8 mouse cellular contexts compared by ENCODE assay signal in the genomic region with DNA sequence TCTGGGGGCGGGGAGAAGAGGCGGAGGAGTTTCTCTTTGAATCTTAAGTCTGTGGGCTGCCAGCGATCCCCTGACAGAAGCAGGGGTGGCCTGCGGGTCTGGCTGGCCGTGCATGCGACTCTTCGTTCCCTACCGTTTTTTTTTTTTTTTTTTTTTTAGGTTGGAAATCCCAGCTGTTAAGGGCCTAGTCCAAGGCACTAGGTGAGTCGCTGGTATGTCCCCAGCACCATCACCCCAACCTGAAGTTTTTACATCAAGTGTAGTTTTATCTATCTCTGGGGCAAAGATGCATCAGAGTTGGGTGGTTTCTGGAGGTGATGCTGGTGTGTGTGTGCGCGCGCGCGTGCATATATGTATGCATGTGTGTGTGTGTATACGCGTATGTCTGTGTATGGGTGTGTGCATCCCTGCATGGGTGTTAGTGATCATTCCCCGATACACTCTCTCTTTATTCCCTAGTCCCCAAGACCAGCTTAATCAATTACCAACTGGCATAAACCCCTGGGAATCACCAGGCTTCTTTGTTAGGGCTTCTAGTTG. TPM values are rescaled to one million over a fixed set of nuclear protein-coding genes. Genes with fewer than 3 reads are reported as not detected.
DNase-seq lines count a peak whose midpoint lies in the region; ATAC-seq and TF ChIP-seq lines count a peak whose summit lies in the region.

No protein-coding gene starts in this region.

- H3K9ac ChIP-seq in heart, embryonic 14.5 days (ENCODE audit: low read length), result peak overlapping the region; percentile 87; the same call in 1 of the 2 replicates
- H3K9ac ChIP-seq in hindbrain, embryonic 11.5 days (ENCODE audit: low read depth, low read length), result no peak overlapping the region

- no peak for ATAC-seq in heart, embryonic 14.5 days (ENCODE audit: insufficient number of reproducible peaks, insufficient read depth, low FRiP score, low read depth)
- ATAC-seq in G1E (ENCODE audit: extremely low read depth, insufficient number of reproducible peaks, low FRiP score, poor library complexity, severe bottlenecking), result no peak
- ATAC-seq in hindbrain, embryonic 11.5 days (ENCODE audit: low FRiP score), result no peak
- ATAC-seq in megakaryocyte-erythroid progenitor cell, adult 5-6 weeks (replicated peaks; ENCODE audit: low FRiP score, low TSS enrichment, poor library complexity, severe bottlenecking), result peak; percentile 15

- peak overlapping the region; percentile 67 to 88 for H3K4me3 ChIP-seq in heart, embryonic 14.5 days (ENCODE audit: control insufficient read depth in 1 of 2, insufficient read depth in 1 of 2, low read depth in 1 of 2, low read length in 2 of 2)
- peak overlapping the region; percentile 75; the same call in 1 of the 2 replicates for H3K4me3 ChIP-seq in G1E (ENCODE audit: low read depth, low read length)
- H3K4me3 ChIP-seq in hindbrain, embryonic 11.5 days (ENCODE audit: low read depth, low read length), result peak overlapping the region; percentile 51

- peak overlapping the region in 1 of 2 experiments; percentile 96; a peak in 2 of 4 replicates for H3K27ac ChIP-seq in heart, embryonic 14.5 days (replicated peaks in 1 of 2; ENCODE audit: control insufficient read depth in 1 of 2, insufficient read depth in 1 of 2, low read depth in 2 of 2, low read length in 2 of 2)
- no peak overlapping the region for H3K27ac ChIP-seq in hindbrain, embryonic 11.5 days (ENCODE audit: low read depth, low read length)

- peaks cover 23 to 53% of the 10 kb centered on the region in 2 experiments for H3K4me1 ChIP-seq in heart, embryonic 14.5 days (ENCODE audit: control insufficient read depth in 2 of 2, insufficient read depth in 2 of 2, low read length in 2 of 2)
- peaks cover 88% of the 10 kb centered on the region for H3K4me1 ChIP-seq in G1E (ENCODE audit: insufficient read depth, low read depth, low read length)
- peaks cover 21% of the 10 kb centered on the region for H3K4me1 ChIP-seq in hindbrain, embryonic 11.5 days (replicated peaks; ENCODE audit: control insufficient read depth, insufficient read depth, low read length)

- DNase-seq in heart, postnatal 25 days (ENCODE audit: low spot score), result no peak
- DNase-seq in G1E (ENCODE audit: low spot score), result no peak
- DNase-seq in hindbrain, embryonic 11.5 days (ENCODE audit: low spot score), result no peak
- no peak for DNase-seq in cerebellum, adult 11 months
- no peak for DNase-seq in Muller cell, postnatal 12 days (ENCODE audit: inconsistent ontology term)
- no peak for DNase-seq in thymus, postnatal 25 days

- peaks cover 48% of the 10 kb centered on the region for H3K27me3 ChIP-seq in heart, embryonic 14.5 days (ENCODE audit: control insufficient read depth, insufficient read depth, low read length)
- H3K27me3 ChIP-seq in G1E (ENCODE audit: insufficient read depth, low read length), result peaks cover 29% of the 10 kb centered on the region
- peaks cover 59% of the 10 kb centered on the region for H3K27me3 ChIP-seq in hindbrain, embryonic 11.5 days (ENCODE audit: control insufficient read depth, insufficient read depth, low read length)

- TF ChIP-seq CTCF in G1E (IDR thresholded peaks at IDR 0.05; ENCODE audit: low read depth, low read length), result no peak

- 18% methylated on average over 17 of the region's 17 CpGs for WGBS in heart, embryonic 14.5 days
- 8% methylated on average over 17 of the region's 17 CpGs for WGBS in hindbrain, embryonic 11.5 days

- no peaks in the 10 kb centered on the region for H3K36me3 ChIP-seq in heart, embryonic 14.5 days (ENCODE audit: control insufficient read depth, insufficient read depth, low read length)
- no peaks in the 10 kb centered on the region for H3K36me3 ChIP-seq in G1E (replicated peaks)
- no peaks in the 10 kb centered on the region for H3K36me3 ChIP-seq in hindbrain, embryonic 11.5 days (ENCODE audit: control insufficient read depth, insufficient read depth, low read length)

- H3K4me2 ChIP-seq in heart, embryonic 14.5 days (ENCODE audit: low read length), result peak overlapping the region; percentile 90
- H3K4me2 ChIP-seq in hindbrain, embryonic 11.5 days (replicated peaks; ENCODE audit: low read depth, low read length), result peak overlapping the region; percentile 75; the same call in 1 of the 2 replicates

- H3K9me3 ChIP-seq in heart, embryonic 14.5 days (ENCODE audit: control insufficient read depth, low read length), result no peaks in the 10 kb centered on the region
- H3K9me3 ChIP-seq in G1E (replicated peaks), result peaks cover 6% of the 10 kb centered on the region; the same call in 1 of the 2 replicates
- no peaks in the 10 kb centered on the region for H3K9me3 ChIP-seq in hindbrain, embryonic 11.5 days (ENCODE audit: control insufficient read depth, low read length)

- intact Hi-C loops in heart, postnatal 25 days (cut with DNase I), result loop anchor here (5.0 kb wide), 1 partner anchor 81 kb away; no protein-coding TSS in a partner anchor

RNA-seq across cellular contexts. Expression of gene Kazald1, which starts 1.1 kb away (rescaled TPM):
- polyA plus RNA-seq in heart, embryonic 14.5 days (2014; fragmentation: Nextera tagmentation; extraction: Ambion mirVana), result 8.0 and 11.5 TPM in 2 replicates
- total RNA-seq in heart, postnatal 25 days (2021), result 1 to 10 TPM; 3.8 to 5.2 TPM
- total RNA-seq in G1E (2014; fragmentation: Nextera tagmentation) (0.60 TPM in 1 of 2 replicates, not detected in the other), G1E (2017) (0.35 and 0.49 TPM in 2 replicates)
- 0.39 and 0.41 TPM in 2 replicates for polyA plus RNA-seq in G1E (2012)
- 2.9 and 3.9 TPM in 2 replicates for polyA plus RNA-seq in hindbrain, embryonic 11.5 days (2014; fragmentation: Nextera tagmentation; extraction: Ambion mirVana)
- total RNA-seq in megakaryocyte-erythroid progenitor cell, adult 5-6 weeks (2014; fragmentation: Nextera tagmentation), result 1.2 TPM in 1 of 2 replicates, not detected in the other
- total RNA-seq in megakaryocyte-erythroid progenitor cell, adult 5-6 weeks (2017), result 0.80 and 1.7 TPM in 2 replicates

RNA-seq across cellular contexts. Expression of gene Sfxn3, which starts 28.8 kb away (rescaled TPM):
- 17.6 and 18.2 TPM in 2 replicates for polyA plus RNA-seq in heart, embryonic 14.5 days (2014; fragmentation: Nextera tagmentation; extraction: Ambion mirVana)
- 10 to 100 TPM; 10.7 to 13.9 TPM for total RNA-seq in heart, postnatal 25 days (2021)
- 26.1 and 34.6 TPM in 2 replicates for total RNA-seq in G1E (2014; fragmentation: Nextera tagmentation)
- 7.4 TPM in 2 replicates for total RNA-seq in G1E (2017)
- polyA plus RNA-seq in G1E (2012), result 4.4 and 6.7 TPM in 2 replicates
- polyA plus RNA-seq in hindbrain, embryonic 11.5 days (2014; fragmentation: Nextera tagmentation; extraction: Ambion mirVana), result 22.7 and 23.8 TPM in 2 replicates
- 10.6 and 23.4 TPM in 2 replicates for total RNA-seq in megakaryocyte-erythroid progenitor cell, adult 5-6 weeks (2014; fragmentation: Nextera tagmentation)
- total RNA-seq in megakaryocyte-erythroid progenitor cell, adult 5-6 weeks (2017), result 5.8 and 6.4 TPM in 2 replicates

RNA-seq across cellular contexts. Expression of gene Pdzd7, which starts 30.6 kb away (rescaled TPM):
- polyA plus RNA-seq in heart, embryonic 14.5 days (2014; fragmentation: Nextera tagmentation; extraction: Ambion mirVana), result 0.11 and 0.19 TPM in 2 replicates
- total RNA-seq in heart, postnatal 25 days (2021), result under 1 TPM in 1 of 2 experiments, not detected in 1; 0.16 TPM
- total RNA-seq in G1E (2014; fragmentation: Nextera tagmentation) (not detected in 2 replicates), G1E (2017) (0.05 TPM in 1 of 2 replicates, not detected in the other)
- 0.02 and 0.04 TPM in 2 replicates for polyA plus RNA-seq in G1E (2012)
- 0.62 TPM in 1 of 2 replicates, not detected in the other for polyA plus RNA-seq in hindbrain, embryonic 11.5 days (2014; fragmentation: Nextera tagmentation; extraction: Ambion mirVana)
- total RNA-seq in megakaryocyte-erythroid progenitor cell, adult 5-6 weeks (2014; fragmentation: Nextera tagmentation), result not detected in 2 replicates
- not detected in 2 replicates for total RNA-seq in megakaryocyte-erythroid progenitor cell, adult 5-6 weeks (2017)
